Mouse (Mus musculus) heart, postnatal 36 days (tissue): ENCODE results near the gene Agfg1. TPM values are rescaled to one million over a fixed set of nuclear protein-coding genes. Genes with fewer than 3 reads are reported as not detected.
"Not testable (repeated sequence)": the region's sequence is repeated elsewhere in the genome, so short reads cannot be mapped to it uniquely, and the experiment has no call there.

Source experiments
- DNase-seq, 2 experiments: peaks; one replicate each; pipeline ENCODE4 v3.0.0; 2021 to 2022
- intact Hi-C: fragments of 180-260 bp; cut with DNase I; formaldehyde crosslinking; loops from one replicate; pipeline ENCODE4 v1.15.1; 2025
- microRNA-seq, 2 experiments: library from miRNA; unstranded; fragments of <30 nt; microRNA quantifications; one replicate each; pipeline ENCODE4 v1.2.0; 2021; ENCODE audit warnings: borderline number of aligned reads in 2 of 2
- total RNA-seq, 2 experiments: library from RNA; stranded (reverse); gene quantifications; 2 replicates each; pipeline ENCODE4 v1.2.3; 2021

Agfg1 gene
- total RNA-seq, 2 experiments from 2014 or later = 29.7 to 29.8 TPM

DNA sequence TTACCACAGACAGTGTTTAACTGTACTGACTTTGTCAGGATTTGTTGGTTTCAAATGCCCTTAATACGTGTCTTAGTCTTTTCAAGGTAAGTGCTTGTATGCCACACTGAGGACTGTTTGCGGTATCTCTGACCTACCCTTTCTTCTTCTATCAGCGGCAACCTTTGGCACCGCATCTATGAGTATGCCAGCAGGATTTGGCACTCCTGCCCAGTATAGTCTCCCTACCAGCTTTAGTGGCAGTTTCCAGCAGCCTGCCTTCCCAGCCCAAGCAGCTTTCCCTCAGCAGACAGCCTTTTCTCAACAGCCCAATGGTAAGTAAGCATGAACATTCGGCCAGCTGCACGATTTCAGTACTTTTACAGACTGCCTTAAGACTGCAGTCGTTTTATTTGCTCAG is 54.0 kb downstream of the Agfg1 start:
- intact Hi-C loops = no loop called here
- no peak for DNase-seq

DNA sequence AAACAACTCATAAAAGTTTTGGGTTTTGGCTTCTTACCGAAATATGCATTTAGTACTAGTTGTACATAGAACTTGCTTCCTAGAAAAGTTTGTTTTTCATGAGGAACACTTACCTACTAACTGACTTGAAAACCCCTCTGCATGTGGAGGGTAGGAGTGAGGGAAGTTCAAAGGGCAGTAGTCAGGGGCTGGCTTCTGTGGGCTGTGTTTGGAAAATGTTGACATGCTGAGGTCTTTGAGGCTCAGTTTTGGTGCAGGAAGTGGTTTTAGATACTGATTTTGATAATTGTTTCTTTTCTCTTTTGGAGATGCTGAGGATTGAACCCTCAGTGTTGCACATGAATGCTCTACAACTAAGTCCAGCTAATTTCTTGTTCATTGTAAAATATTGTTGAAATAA is 61.3 kb downstream of the Agfg1 start:
- DNase-seq = no peak
- intact Hi-C loops = no loop called here

DNA sequence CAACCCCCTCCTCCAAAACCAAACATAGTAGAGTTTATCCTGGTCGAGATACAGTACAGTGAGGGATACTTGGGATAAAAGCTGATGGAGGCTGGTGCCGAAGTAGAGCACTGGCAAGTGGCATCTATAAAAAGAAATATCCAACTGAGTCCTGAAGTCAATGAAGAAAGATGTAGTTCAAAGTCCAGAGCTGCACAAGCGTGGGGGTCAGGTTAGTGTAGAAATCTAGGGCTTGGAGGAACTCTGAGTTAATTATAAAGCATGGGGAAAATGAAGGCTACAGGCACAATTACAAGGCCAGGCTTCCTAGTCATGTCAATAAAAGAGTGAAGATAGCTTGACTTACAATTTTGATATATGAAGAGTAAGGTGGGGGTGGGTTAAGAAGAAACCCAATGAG is 61.9 kb downstream of the Agfg1 start:
- DNase-seq = no peak
- intact Hi-C loops = no loop called here

DNA sequence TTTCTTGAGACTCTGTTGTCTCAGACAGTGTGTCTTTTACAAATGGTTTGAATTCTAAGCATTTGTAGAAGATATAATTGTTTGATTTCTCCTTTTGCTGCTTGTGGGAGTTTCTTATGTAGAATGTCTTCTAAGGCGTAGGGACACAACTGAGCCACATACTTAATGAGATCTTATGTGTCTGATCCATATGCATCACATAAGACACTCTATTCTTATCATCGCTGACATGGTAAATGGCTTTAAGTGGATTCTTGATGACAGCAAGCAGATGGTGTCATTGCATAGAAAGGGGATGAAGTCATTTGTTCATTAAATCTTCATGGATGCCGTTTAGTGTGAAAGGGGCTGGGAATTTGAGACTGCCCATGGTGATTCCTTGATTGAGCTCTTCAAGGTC is 66.6 kb downstream of the Agfg1 start:
- intact Hi-C loops = no loop called here
- no peak for DNase-seq

DNA sequence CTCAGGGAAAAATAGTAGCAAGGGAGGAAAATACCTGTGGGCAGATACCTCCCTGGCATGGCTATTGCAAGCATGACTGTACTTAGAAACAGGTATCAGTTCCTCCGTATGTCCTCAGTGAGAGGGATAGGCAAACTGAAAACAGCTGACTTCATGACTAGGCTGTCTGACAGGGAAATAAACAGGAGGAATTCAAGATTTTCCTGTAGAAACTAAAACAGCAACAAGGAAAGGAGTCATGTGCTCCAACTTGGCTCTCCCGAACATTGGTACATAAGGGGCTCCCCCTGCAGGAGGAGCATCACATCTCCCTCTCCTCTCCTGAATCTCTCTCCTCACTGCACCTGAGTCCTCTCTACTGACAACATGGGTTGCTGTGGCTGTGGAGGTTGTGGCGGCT is 73.7 kb downstream of the Agfg1 start, which contains the start of gene A030005L19Rik:
A030005L19Rik (plus strand) TSS at position 301 of the 400 bp plus-strand sequence.
- intact Hi-C loops = no loop called here
- no peak for DNase-seq

DNA sequence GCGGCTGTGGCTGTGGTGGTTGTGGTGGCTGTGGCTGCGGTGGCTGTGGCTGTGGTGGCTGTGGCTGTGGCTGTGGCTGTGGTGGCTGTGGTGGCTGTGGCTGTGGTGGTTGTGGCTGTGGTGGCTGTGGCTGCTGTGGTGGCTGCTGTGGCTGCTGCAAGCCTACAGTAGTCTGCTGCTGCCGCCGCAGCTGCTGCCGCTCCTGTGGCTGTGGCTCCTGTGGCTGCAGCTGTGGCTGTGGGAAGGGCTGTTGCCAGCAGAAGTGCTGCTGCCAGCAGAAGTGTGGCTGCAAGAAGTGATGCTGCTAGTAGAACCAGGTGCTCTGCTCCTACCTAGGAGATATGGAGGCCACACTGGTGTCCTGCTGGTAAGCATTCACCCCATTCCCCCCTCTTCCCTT is 74.2 kb downstream of the Agfg1 start:
- intact Hi-C loops, DNase-seq: not testable (repeated sequence)

DNA sequence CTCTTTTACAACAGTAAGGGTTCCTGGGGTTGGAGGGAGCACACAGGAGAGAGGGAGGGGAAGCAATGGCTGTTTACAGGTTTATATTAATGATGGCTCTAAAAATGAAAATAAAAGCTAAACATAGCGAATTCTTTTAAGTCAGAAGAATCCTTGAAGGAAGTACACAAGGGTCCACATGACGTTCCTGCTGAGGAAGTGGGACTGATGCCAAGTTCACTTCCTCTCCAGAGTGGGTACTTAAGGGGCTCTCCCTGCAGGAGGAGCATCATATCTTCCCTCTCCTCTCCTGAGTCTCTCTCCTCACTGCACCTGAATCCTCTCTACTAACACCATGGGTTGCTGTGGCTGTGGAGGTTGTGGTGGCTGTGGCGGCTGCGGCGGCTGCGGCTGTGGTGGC is 85.4 kb downstream of the Agfg1 start, which contains the start of gene A030014E15Rik:
A030014E15Rik (plus strand) TSS at position 268 of the 400 bp plus-strand sequence.
- intact Hi-C loops = no loop called here

DNA sequence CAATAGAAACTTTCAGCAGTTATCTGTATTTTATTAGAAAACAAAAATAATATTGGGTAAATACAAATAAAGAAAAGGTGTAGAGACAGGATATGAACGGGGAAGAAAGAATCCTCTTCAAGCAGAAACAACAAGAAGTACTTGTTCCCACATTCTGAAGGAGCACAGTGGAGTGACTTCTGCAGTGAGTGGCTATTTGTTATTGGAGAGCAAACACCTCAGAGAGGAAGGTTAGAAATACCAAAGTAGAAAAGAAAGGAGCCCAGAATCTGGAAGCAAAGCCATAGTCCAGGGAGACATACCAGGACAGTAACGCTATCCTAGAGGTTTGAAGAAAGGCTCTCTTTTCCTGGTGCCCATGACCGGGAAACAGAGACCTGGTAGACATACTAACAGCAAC is 91.3 kb downstream of the Agfg1 start:
- DNase-seq, intact Hi-C loops: not testable (repeated sequence)

More for the DNA sequence above, 85.4 kb downstream of the Agfg1 start, which contains the start of gene A030014E15Rik:
- DNase-seq = no peak

DNA sequence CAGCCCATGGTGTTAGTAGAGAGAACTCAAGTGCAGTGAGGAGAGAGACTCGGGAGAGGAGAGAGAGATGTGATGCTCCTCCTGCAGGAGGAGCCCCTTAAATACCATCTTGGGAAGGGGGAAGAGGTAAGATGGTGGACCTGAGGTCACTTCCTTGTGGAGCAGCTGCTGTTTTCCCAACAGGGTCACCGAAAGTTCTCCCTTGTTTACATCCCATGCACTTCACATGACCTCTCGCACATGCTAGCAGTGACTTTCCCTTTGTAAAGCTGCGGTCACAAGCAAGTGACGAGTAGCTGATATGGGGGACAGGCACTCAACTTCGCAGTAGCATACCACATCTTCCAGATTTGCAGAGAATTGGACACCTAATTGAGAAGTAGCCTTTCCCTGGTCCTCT is 92.0 kb downstream of the Agfg1 start, which contains the start of gene Gm6217:
Gm6217 (minus strand) TSS at position 74 of the 400 bp plus-strand sequence.
- DNase-seq, intact Hi-C loops: not testable (repeated sequence)

DNA sequence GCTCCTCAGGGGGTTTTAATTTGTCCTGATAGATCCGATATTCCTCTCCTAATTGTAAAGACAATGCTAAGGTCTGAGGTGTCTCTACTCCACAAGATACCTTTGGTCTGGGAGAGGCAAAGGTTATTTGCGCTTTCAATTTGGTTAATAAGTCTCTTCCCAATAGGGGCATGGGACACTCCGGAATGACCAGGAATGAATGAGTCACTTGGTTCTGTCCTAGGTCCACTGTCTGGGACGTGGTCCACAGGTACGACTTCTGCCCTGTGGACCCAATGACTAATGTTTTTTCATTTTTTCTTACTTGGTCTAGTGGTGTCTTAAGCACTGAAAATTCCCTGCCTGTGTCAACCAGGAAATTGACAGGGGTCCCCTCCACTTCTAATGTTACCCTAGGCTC is 99.4 kb downstream of the Agfg1 start:
- intact Hi-C loops = no loop called here
- no peak for DNase-seq

DNA sequence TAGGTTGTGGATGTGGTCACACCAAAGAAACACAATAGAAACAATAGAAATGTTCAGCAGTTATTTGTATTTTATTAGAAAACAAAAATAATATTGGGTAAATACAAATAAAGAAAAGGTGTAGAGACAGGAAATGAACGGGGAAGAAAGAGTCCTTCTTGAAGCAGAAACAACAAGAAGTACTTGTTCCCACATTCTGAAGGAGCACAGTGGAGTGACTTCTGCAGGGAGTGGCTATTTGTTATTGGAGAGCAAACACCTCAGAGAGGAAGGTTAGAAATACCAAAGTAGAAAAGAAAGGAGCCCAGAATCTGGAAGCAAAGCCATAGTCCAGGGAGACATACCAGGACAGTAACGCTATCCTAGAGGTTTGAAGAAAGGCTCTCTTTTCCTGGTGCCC is 103.2 kb downstream of the Agfg1 start:
- not testable (repeated sequence) for DNase-seq

DNA sequence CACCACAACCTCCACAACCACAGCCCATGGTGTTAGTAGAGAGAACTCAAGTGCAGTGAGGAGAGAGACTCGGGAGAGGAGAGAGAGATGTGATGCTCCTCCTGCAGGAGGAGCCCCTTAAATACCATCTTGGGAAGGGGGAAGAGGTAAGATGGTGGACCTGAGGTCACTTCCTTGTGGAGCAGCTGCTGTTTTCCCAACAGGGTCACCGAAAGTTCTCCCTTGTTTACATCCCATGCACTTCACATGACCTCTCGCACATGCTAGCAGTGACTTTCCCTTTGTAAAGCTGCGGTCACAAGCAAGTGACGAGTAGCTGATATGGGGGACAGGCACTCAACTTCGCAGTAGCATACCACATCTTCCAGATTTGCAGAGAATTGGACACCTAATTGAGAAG is 104.0 kb downstream of the Agfg1 start, which contains the start of gene A030003K21Rik:
A030003K21Rik (minus strand) TSS at position 94 of the 400 bp plus-strand sequence.
- DNase-seq, intact Hi-C loops: not testable (repeated sequence)

More for the DNA sequence above, 103.2 kb downstream of the Agfg1 start:
- intact Hi-C loops = not testable (repeated sequence)

DNA sequence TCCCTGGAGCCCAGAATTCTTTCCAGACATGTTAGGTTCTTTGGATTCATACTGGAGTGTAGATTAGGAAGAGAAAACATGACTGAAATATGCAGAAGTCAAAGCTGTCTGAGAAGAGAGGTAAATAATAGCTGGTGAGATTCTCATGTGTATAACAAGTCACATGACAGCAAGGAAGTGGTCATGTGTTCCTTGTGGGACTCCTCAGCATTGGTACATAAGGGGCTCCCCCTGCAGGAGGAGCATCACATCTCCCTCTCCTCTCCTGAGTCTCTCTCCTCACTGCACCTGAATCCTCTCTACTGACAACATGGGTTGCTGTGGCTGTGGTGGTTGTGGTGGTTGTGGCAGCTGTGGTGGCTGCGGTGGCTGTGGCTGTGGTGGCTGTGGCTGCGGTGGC is 106.7 kb downstream of the Agfg1 start:
- intact Hi-C loops, DNase-seq: not testable (repeated sequence)

DNA sequence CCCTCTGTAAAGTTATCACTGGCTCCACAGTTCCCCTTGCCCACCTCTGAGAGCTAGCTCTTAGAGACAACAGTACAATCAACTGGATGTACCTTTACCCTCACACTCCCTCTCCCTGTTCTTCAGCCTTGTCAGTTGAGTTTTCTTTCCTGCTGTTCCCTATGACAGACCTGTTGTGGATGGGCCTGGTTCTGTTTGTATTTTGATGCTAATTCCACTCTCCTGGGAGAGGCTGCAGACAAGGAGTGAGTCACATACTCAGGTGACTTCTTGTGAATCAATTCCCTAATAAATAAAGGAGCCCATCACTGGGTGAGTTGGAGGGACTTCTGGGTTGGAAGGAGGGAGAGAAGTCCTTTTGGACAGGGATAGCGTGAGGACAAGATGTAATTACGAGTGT is 109.3 kb downstream of the Agfg1 start:
- DNase-seq = no peak
- intact Hi-C loops = no loop called here

Small RNA genes within 50 kb of the gene (microRNA-seq; reads per million reads assigned to microRNA genes)
- 0 to 0.67 reads per million in 2 experiments for gene Gm22396

Other genes with a start within 250 kb of the Agfg1 start
- gene Mff, start 114.6 kb upstream of the Agfg1 start, total RNA-seq = 100 to 1,000 TPM; 172 to 180 TPM
- gene Tm4sf20, start 71.0 kb upstream of the Agfg1 start, total RNA-seq = not detected
- gene Gm47791, start 68.2 kb upstream of the Agfg1 start, total RNA-seq = not detected
- gene A030005L19Rik, start 73.8 kb downstream of the Agfg1 start, total RNA-seq = under 1 TPM in 1 of 2 experiments, not detected in 1; 0.35 TPM
- not detected for gene A030014E15Rik, start 85.4 kb downstream of the Agfg1 start, total RNA-seq
- not detected for gene Gm6217, start 91.9 kb downstream of the Agfg1 start, total RNA-seq
- not detected for gene A030003K21Rik, start 103.9 kb downstream of the Agfg1 start, total RNA-seq
- not detected for gene Gm7544, start 116.5 kb downstream of the Agfg1 start, total RNA-seq
- gene Gm47955, start 120.8 kb downstream of the Agfg1 start, total RNA-seq = not detected
- not detected for gene Gm47959, start 161.1 kb downstream of the Agfg1 start, total RNA-seq
- gene Slc19a3, start 199.0 kb downstream of the Agfg1 start, total RNA-seq = under 1 TPM; 0.43 to 0.67 TPM
- gene Krtap28-10, start 203.0 kb downstream of the Agfg1 start, total RNA-seq = not detected
- not detected for gene Gm47969, start 205.4 kb downstream of the Agfg1 start, total RNA-seq
- not detected for gene A030005K14Rik, start 219.9 kb downstream of the Agfg1 start, total RNA-seq
- gene Krtap28-13, start 221.4 kb downstream of the Agfg1 start, total RNA-seq = not detected